Mouse (Mus musculus): ENCODE data around the gene Slc6a20a. TPM values are rescaled to one million over a fixed set of nuclear protein-coding genes. Genes with fewer than 3 reads are reported as not detected.

Slc6a20a gene
- polyA plus RNA-seq, 2 experiments, result 2.5 to 3.3 TPM

GRCm38 (mm10) chr9:123631666-123632065, 47.0 kb downstream of the Slc6a20a start:
- Histone ChIP-seq H3K9me3 (ENCODE audit: control insufficient read depth, low read length) (no peaks in the 10 kb centered on the region), H3K36me3 (replicated peaks; ENCODE audit: control insufficient read depth, insufficient read depth, low read depth) (no peaks in the 10 kb centered on the region), H3K27ac (no peak overlapping the region), H3K4me2 (ENCODE audit: low read depth) (no peak overlapping the region), H3K27me3 (ENCODE audit: control insufficient read depth, insufficient read depth, low read length) (no peaks in the 10 kb centered on the region), H3K4me3 (ENCODE audit: insufficient read depth in 1 of 2, low read depth in 2 of 2, low read length in 2 of 2) (no peak overlapping the region), H3K4me1 (replicated peaks; ENCODE audit: control insufficient read depth in 2 of 2, insufficient read depth in 2 of 2, low read length in 1 of 2) (no peaks in the 10 kb centered on the region), H3K9ac (replicated peaks) (no peak overlapping the region)
- ATAC-seq (ENCODE audit: insufficient read depth) (no peak), DNase-seq (ENCODE audit: low read depth in 3 of 3, low spot score in 3 of 3) (no peak)
- WGBS (ENCODE audit: insufficient replicate concordance), result 65% methylated on average over 3 of the region's 3 CpGs
- TF ChIP-seq CTCF (IDR thresholded peaks at IDR 0.05; ENCODE audit: low read depth) (no peak), EP300 (IDR thresholded peaks at IDR 0.05; ENCODE audit: low read depth) (no peak)

GRCm38 (mm10) chr9:123625821-123626220, 52.9 kb downstream of the Slc6a20a start:
- H3K27me3 ChIP-seq (ENCODE audit: control insufficient read depth, insufficient read depth, low read length), result no peaks in the 10 kb centered on the region
- no peak overlapping the region for H3K4me2 ChIP-seq (ENCODE audit: low read depth)
- no peaks in the 10 kb centered on the region for H3K9me3 ChIP-seq (ENCODE audit: control insufficient read depth, low read length)
- DNase-seq (ENCODE audit: low read depth in 3 of 3, low spot score in 3 of 3) (no peak), ATAC-seq (ENCODE audit: insufficient read depth) (no peak)
- H3K27ac ChIP-seq, result no peak overlapping the region
- TF ChIP-seq CTCF (IDR thresholded peaks at IDR 0.05; ENCODE audit: low read depth), result no peak
- TF ChIP-seq EP300 (IDR thresholded peaks at IDR 0.05; ENCODE audit: low read depth), result no peak
- no peak overlapping the region for H3K9ac ChIP-seq (replicated peaks)
- 76% methylated on average over 11 of the region's 11 CpGs for WGBS (ENCODE audit: insufficient replicate concordance)
- H3K4me3 ChIP-seq (ENCODE audit: insufficient read depth in 1 of 2, low read depth in 2 of 2, low read length in 2 of 2), result no peak overlapping the region
- H3K4me1 ChIP-seq (replicated peaks; ENCODE audit: control insufficient read depth in 2 of 2, insufficient read depth in 2 of 2, low read length in 1 of 2), result no peaks in the 10 kb centered on the region
- H3K36me3 ChIP-seq (replicated peaks; ENCODE audit: control insufficient read depth, insufficient read depth, low read depth), result no peaks in the 10 kb centered on the region

GRCm38 (mm10) chr9:123624741-123625140, 53.9 kb downstream of the Slc6a20a start:
- H3K4me1 ChIP-seq (replicated peaks; ENCODE audit: control insufficient read depth in 2 of 2, insufficient read depth in 2 of 2, low read length in 1 of 2), result no peaks in the 10 kb centered on the region
- WGBS (ENCODE audit: insufficient replicate concordance), result 53% methylated on average over 2 of the region's 2 CpGs
- TF ChIP-seq CTCF (IDR thresholded peaks at IDR 0.05; ENCODE audit: low read depth) (no peak), EP300 (IDR thresholded peaks at IDR 0.05; ENCODE audit: low read depth) (no peak)
- H3K27ac ChIP-seq, result no peak overlapping the region
- no peak overlapping the region for H3K4me2 ChIP-seq (ENCODE audit: low read depth)
- no peaks in the 10 kb centered on the region for H3K27me3 ChIP-seq (ENCODE audit: control insufficient read depth, insufficient read depth, low read length)
- H3K9ac ChIP-seq (replicated peaks), result no peak overlapping the region
- no peak overlapping the region for H3K4me3 ChIP-seq (ENCODE audit: insufficient read depth in 1 of 2, low read depth in 2 of 2, low read length in 2 of 2)
- DNase-seq (ENCODE audit: low read depth in 3 of 3, low spot score in 3 of 3) (no peak), ATAC-seq (ENCODE audit: insufficient read depth) (no peak)
- no peaks in the 10 kb centered on the region for H3K9me3 ChIP-seq (ENCODE audit: control insufficient read depth, low read length)
- H3K36me3 ChIP-seq (replicated peaks; ENCODE audit: control insufficient read depth, insufficient read depth, low read depth), result no peaks in the 10 kb centered on the region

- no peak overlapping the region for H3K9ac ChIP-seq (replicated peaks)
- no peaks in the 10 kb centered on the region for H3K9me3 ChIP-seq (ENCODE audit: control insufficient read depth, low read length)
- TF ChIP-seq CTCF (IDR thresholded peaks at IDR 0.05; ENCODE audit: low read depth) (no peak), EP300 (IDR thresholded peaks at IDR 0.05; ENCODE audit: low read depth) (no peak)
- ATAC-seq (ENCODE audit: insufficient read depth) (no peak), DNase-seq (ENCODE audit: low read depth in 3 of 3, low spot score in 3 of 3) (no peak)
- no peaks in the 10 kb centered on the region for H3K27me3 ChIP-seq (ENCODE audit: control insufficient read depth, insufficient read depth, low read length)
- WGBS (ENCODE audit: insufficient replicate concordance), result 66% methylated on average over 5 of the region's 5 CpGs
- no peak overlapping the region for H3K4me3 ChIP-seq (ENCODE audit: insufficient read depth in 1 of 2, low read depth in 2 of 2, low read length in 2 of 2)
- no peaks in the 10 kb centered on the region for H3K4me1 ChIP-seq (replicated peaks; ENCODE audit: control insufficient read depth in 2 of 2, insufficient read depth in 2 of 2, low read length in 1 of 2)
- H3K4me2 ChIP-seq (ENCODE audit: low read depth), result no peak overlapping the region
- H3K36me3 ChIP-seq (replicated peaks; ENCODE audit: control insufficient read depth, insufficient read depth, low read depth), result no peaks in the 10 kb centered on the region
- H3K27ac ChIP-seq, result no peak overlapping the region
Observed at GRCm38 (mm10) chr9:123620311-123621098, 58.2 kb downstream of the Slc6a20a start.

- Histone ChIP-seq H3K4me1 (replicated peaks; ENCODE audit: control insufficient read depth in 2 of 2, insufficient read depth in 2 of 2, low read length in 1 of 2) (no peaks in the 10 kb centered on the region), H3K36me3 (replicated peaks; ENCODE audit: control insufficient read depth, insufficient read depth, low read depth) (no peaks in the 10 kb centered on the region), H3K27me3 (ENCODE audit: control insufficient read depth, insufficient read depth, low read length) (no peaks in the 10 kb centered on the region), H3K9me3 (ENCODE audit: control insufficient read depth, low read length) (no peaks in the 10 kb centered on the region), H3K9ac (replicated peaks) (no peak overlapping the region), H3K4me3 (ENCODE audit: insufficient read depth in 1 of 2, low read depth in 2 of 2, low read length in 2 of 2) (no peak overlapping the region), H3K4me2 (ENCODE audit: low read depth) (no peak overlapping the region), H3K27ac (no peak overlapping the region)
- ATAC-seq (ENCODE audit: insufficient read depth) (no peak), DNase-seq (ENCODE audit: low read depth in 3 of 3, low spot score in 3 of 3) (no peak)
- no peak for TF ChIP-seq CTCF (IDR thresholded peaks at IDR 0.05; ENCODE audit: low read depth)
- no peak for TF ChIP-seq EP300 (IDR thresholded peaks at IDR 0.05; ENCODE audit: low read depth)
- WGBS (ENCODE audit: insufficient replicate concordance), result 34% methylated on average over 1 of the region's 1 CpGs
Observed at GRCm38 (mm10) chr9:123601529-123601928, 77.2 kb downstream of the Slc6a20a start.

Data from liver, embryonic 14.5 days (tissue).